Mouse (Mus musculus) heart, embryonic 13.5 days (tissue): Measurements from ENCODE around the gene Rgs17. TPM values are rescaled to one million over a fixed set of nuclear protein-coding genes. Genes with fewer than 3 reads are reported as not detected.

ENCODE experiments used
- ATAC-seq: fragments of 200-750 bp; cut with Nextera tagmentation; 2 replicates; pipeline ENCODE4 v1.8.0; 2017; ENCODE audit warnings: moderate TSS enrichment; ENCODE audit not compliant: insufficient number of reproducible peaks, low FRiP score, low TSS enrichment; ENCODE audit errors: extremely low read depth
- H3K27ac ChIP-seq: fragments of 300-500 bp; sonication (generic); replicated peaks from 2 replicates; pipeline ENCODE4 v1.5.1; 2015; ENCODE audit warnings: moderate library complexity, mild to moderate bottlenecking, inconsistent platforms
- H3K27me3 ChIP-seq: fragments of 300-500 bp; sonication (generic); replicated peaks from 2 replicates; pipeline ENCODE4 v1.6.1; 2015; ENCODE audit warnings: mild to moderate bottlenecking, inconsistent platforms
- H3K36me3 ChIP-seq: fragments of 300-500 bp; sonication (generic); 2 replicates; pipeline ENCODE4 v1.6.1; 2015; ENCODE audit warnings: mild to moderate bottlenecking, inconsistent platforms
- H3K4me1 ChIP-seq: fragments of 300-500 bp; sonication (generic); 2 replicates; pipeline ENCODE4 v1.6.1; 2015; ENCODE audit warnings: inconsistent platforms
- H3K4me2 ChIP-seq: fragments of 300-500 bp; sonication (generic); 2 replicates; pipeline ENCODE4 v1.6.1; 2015; ENCODE audit warnings: inconsistent platforms, mild to moderate bottlenecking, moderate library complexity
- H3K4me3 ChIP-seq: fragments of 300-500 bp; sonication (generic); 2 replicates; pipeline ENCODE4 v1.5.1; 2015; ENCODE audit warnings: moderate library complexity, mild to moderate bottlenecking, inconsistent platforms
- H3K9ac ChIP-seq: fragments of 300-500 bp; sonication (generic); 2 replicates; pipeline ENCODE4 v1.6.1; 2015; ENCODE audit warnings: inconsistent platforms, mild to moderate bottlenecking, moderate library complexity
- H3K9me3 ChIP-seq: fragments of 300-500 bp; sonication (generic); 2 replicates; pipeline ENCODE4 v1.6.1; 2016; ENCODE audit warnings: inconsistent platforms
- WGBS: fragments of 180-500 bp; shearing (Covaris S2); methylation state at CpG from one replicate; pipeline ENCODE4 v1.1.7; 2015; ENCODE audit warnings: mixed read lengths; 5-methylcytosine and 5-hydroxymethylcytosine counted together
- polyA plus RNA-seq: library from polyadenylated mRNA; unstranded; fragments of >200 nt; fragmentation: Nextera tagmentation; extraction: Ambion mirVana; gene quantifications from 2 replicates; pipeline ENCODE4 v1.2.1, GENCODE M21; 2015

The Rgs17 gene
- polyA plus RNA-seq, 1 experiment from 2014 or later: 0.86 TPM

DNA sequence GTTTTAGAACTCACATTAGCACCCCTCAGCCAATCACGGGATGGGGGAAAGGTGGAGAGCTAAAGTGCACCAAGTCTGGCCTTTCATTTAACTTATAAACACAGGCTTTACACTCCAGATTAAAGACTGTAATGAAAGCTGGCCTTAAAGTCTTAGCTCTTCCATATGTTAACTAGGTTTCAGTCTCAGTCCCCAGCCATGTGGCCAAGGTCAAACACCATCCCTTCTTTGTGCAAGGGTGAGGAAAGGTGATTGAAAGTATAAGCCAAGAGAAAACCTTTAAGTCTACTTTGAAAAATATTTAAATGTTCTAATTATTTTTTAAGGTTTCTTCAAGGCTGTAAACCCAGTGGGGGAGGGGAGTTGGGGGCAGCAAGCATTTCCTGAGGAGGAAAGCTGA, 118.5 kb downstream of the Rgs17 start:
- Histone ChIP-seq H3K27ac (no peak overlapping the region), H3K4me1 (peaks cover 48% of the 10 kb centered on the region), H3K4me3 (peak overlapping the region; percentile 86), H3K9me3 (no peaks in the 10 kb centered on the region), H3K9ac (peak overlapping the region; percentile 90), H3K36me3 (peaks cover 40% of the 10 kb centered on the region), H3K27me3 (no peaks in the 10 kb centered on the region), H3K4me2 (peak overlapping the region; percentile 94)
- WGBS: 5% methylated on average over 1 of the region's 1 CpGs
- no peak for ATAC-seq

GRCm38 (mm10) chr10:5802866-5803265, 119.3 kb downstream of the Rgs17 start:
- H3K27me3 ChIP-seq: no peaks in the 10 kb centered on the region
- 26% methylated on average over 6 of the region's 6 CpGs for WGBS
- H3K36me3 ChIP-seq: peaks cover 49% of the 10 kb centered on the region
- H3K4me3 ChIP-seq: peak overlapping the region; percentile 86
- H3K4me2 ChIP-seq: peak overlapping the region; percentile 94
- peak overlapping the region; percentile 90 for H3K9ac ChIP-seq
- no peaks in the 10 kb centered on the region for H3K9me3 ChIP-seq
- peaks cover 48% of the 10 kb centered on the region for H3K4me1 ChIP-seq
- no peak overlapping the region for H3K27ac ChIP-seq
- no peak for ATAC-seq

DNA sequence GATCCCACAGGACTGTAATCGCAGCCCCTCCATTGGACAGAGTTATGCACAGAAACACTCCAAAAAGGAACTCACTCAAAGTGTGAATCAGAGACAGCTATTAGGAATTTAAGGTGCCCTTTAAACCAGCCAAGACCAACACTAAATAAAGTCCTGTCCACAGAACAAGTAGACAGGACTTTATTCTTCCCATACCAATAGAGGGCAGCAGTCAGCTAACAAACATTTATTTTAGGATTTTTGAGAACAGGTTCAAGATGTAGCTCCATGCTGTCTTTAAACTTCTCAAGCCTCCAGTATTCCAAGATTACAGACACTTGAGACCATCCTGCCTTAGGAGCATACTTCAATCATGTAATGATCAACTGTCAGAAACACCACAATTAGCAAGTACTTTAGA, 121.7 kb downstream of the Rgs17 start:
- peaks cover 37% of the 10 kb centered on the region for H3K4me1 ChIP-seq
- no peak overlapping the region for H3K9ac ChIP-seq
- H3K27ac ChIP-seq: no peak overlapping the region
- no peak overlapping the region for H3K4me3 ChIP-seq
- WGBS: 95% methylated on average over 1 of the region's 1 CpGs
- no peaks in the 10 kb centered on the region for H3K9me3 ChIP-seq
- no peak for ATAC-seq
- no peaks in the 10 kb centered on the region for H3K27me3 ChIP-seq
- peaks cover 53% of the 10 kb centered on the region for H3K36me3 ChIP-seq
- no peak overlapping the region for H3K4me2 ChIP-seq

DNA sequence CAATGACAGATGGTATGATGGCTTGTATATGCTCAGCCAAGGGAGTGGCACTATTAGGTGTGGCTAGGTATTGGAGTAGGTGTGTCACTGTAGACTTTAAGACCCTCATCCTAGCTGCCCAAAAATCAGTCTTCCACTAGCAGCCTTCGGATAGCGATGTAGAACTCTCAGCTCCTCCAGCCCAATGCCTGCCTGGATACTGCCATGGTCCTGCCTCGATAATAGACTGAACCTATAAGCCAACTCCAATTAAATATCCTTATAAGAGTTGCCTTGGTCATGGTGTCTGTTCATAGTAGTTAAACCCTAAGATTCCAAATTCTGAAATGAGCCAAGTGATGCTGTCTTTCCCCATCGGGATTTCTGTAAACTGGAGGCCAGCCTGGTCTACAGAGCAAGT, 124.1 kb downstream of the Rgs17 start:
- Histone ChIP-seq H3K9me3 (no peaks in the 10 kb centered on the region), H3K4me1 (peaks cover 21% of the 10 kb centered on the region), H3K36me3 (peaks cover 53% of the 10 kb centered on the region), H3K4me3 (no peak overlapping the region), H3K9ac (no peak overlapping the region), H3K27me3 (no peaks in the 10 kb centered on the region), H3K4me2 (no peak overlapping the region), H3K27ac (no peak overlapping the region)
- WGBS: 78% methylated on average over 4 of the region's 4 CpGs
- no peak for ATAC-seq

GRCm38 (mm10) chr10:5790657-5791056, 131.5 kb downstream of the Rgs17 start:
- no peaks in the 10 kb centered on the region for H3K9me3 ChIP-seq
- H3K4me1 ChIP-seq: no peaks in the 10 kb centered on the region
- H3K27me3 ChIP-seq: no peaks in the 10 kb centered on the region; the same call in 1 of the 2 replicates
- 17% methylated on average over 12 of the region's 12 CpGs for WGBS
- H3K36me3 ChIP-seq: no peaks in the 10 kb centered on the region
- no peak overlapping the region for H3K4me3 ChIP-seq
- no peak overlapping the region for H3K9ac ChIP-seq
- no peak for ATAC-seq
- no peak overlapping the region for H3K27ac ChIP-seq
- no peak overlapping the region for H3K4me2 ChIP-seq

DNA sequence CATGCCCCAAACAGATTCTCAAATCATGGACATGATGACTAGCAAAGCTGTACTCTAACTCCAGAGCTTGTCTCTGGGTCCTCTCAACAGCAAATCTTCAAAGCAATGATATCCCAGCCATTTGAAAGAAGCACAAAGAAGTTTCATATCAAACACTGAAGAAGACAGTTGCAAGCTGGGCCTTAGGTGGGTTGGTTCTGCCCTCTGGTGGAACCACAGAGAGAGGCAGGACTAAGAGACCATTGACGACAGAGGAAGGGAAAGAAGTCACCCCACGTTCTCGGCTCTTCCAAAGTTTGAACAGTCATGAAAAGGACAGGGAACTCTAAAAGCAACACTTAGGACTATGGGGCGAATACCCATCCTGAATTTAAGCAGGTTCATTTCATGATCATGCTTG, 135.3 kb downstream of the Rgs17 start:
- no peak overlapping the region for H3K27ac ChIP-seq
- no peaks in the 10 kb centered on the region for H3K36me3 ChIP-seq
- ATAC-seq: no peak
- H3K4me1 ChIP-seq: no peaks in the 10 kb centered on the region
- H3K9ac ChIP-seq: no peak overlapping the region
- H3K4me2 ChIP-seq: no peak overlapping the region
- no peaks in the 10 kb centered on the region; the same call in 1 of the 2 replicates for H3K27me3 ChIP-seq
- H3K9me3 ChIP-seq: no peaks in the 10 kb centered on the region
- whole genome bisulfite sequencing: 17% methylated on average over 4 of the region's 4 CpGs
- H3K4me3 ChIP-seq: no peak overlapping the region

Other genes starting within 250 kb of the Rgs17 start
- gene Fbxo5, start 116.8 kb downstream of the Rgs17 start, polyA plus RNA-seq: 46.6 and 48.7 TPM in 2 replicates
- gene Mtrf1l, start 98.5 kb downstream of the Rgs17 start, polyA plus RNA-seq: 10.3 and 11.3 TPM in 2 replicates